Mouse (Mus musculus) central nervous system, embryonic 18 days (tissue): ENCODE measurements around the gene D630039A03Rik. TPM values are rescaled to one million over a fixed set of nuclear protein-coding genes. Genes with fewer than 3 reads are reported as not detected.

Experiments used
- polyA plus RNA-seq: library from polyadenylated mRNA; depleted of rRNA; stranded (reverse); fragments of >200 nt; gene quantifications from 2 replicates; pipeline ENCODE4 v1.2.3, GENCODE M21; 2012; rRNA removed

D630039A03Rik gene
- polyA plus RNA-seq: 0.12 and 0.20 TPM in 2 replicates

GRCm38 (mm10) chr4:57916201-57916661 is at the start of gene D630039A03Rik:
TSS of gene D630039A03Rik (minus strand) at chr4:57916297.

DNA sequence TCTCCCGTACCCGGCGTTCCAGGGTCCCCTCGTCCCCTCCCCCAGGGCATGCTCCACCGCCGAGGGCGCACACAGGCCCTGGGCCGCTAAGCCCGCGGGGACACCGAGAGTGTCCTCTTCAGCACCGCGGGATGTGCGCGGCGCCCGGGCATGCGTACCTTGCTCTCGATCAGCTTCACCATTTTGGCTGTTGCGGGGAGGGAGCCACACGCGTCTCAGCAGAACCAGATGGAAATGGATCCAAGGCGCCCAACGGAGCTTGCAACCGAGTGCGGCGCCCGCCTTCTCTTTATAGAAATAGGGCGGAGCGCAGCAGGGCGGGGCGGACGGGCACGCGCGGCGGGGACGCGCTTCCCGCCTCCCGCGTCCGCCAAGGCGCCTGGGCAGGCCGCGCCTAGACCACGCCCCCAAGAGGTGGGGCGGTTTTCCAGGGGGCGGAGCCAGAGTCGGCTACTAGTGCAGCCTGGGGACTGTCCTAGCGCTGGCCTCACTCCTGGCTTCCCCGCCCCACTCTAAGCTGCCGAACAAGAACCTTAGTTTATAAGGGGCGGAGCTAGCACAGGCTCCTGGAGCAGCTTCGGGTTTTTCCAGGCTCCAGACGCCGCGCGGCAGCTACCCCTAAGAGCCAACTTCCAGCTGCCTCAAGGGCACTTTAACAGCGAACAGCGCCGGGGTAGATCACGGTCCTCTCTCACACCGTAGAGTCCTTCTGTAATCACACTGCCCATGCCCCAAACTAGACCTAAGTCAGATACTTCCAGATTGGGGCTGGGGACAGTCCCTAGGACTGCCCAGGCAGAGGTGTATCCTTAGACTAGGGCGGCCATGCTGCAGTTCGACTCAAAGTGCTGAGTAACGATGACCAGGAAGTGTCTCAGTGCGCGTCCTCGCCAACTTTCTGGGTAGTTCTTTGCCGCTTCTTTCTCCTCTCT is 40.2 kb upstream of the D630039A03Rik start, which contains the start of gene Txn1:
Gene Txn1, minus strand, starts transcription at position 383 of the 932 bp plus-strand sequence.

Other genes starting within 250 kb of the D630039A03Rik start
- 11.5 and 12.2 TPM in 2 replicates for gene Akap2, start 198.6 kb downstream of the D630039A03Rik start, polyA plus RNA-seq
- 254 and 264 TPM in 2 replicates for gene Txn1, start 40.1 kb upstream of the D630039A03Rik start, polyA plus RNA-seq
- not detected in 2 replicates for gene Txndc8, start 92.8 kb upstream of the D630039A03Rik start, polyA plus RNA-seq